Mouse (Mus musculus) hindbrain, postnatal 0 days (tissue): ENCODE measurements at regions not wholly inside any gene's neighbourhood (a gene's known extent, or its start where the extent isn't known, plus 50 kb on each side); places are given as distances from the start of the nearest gene placed in this dataset.

Source experiments
- ATAC-seq: fragments of 200-750 bp; cut with Nextera tagmentation; 2 replicates; pipeline ENCODE4 v1.8.0; 2017; ENCODE audit warnings: mild to moderate bottlenecking, moderate TSS enrichment, moderate library complexity
- DNase-seq: peaks from one replicate; pipeline ENCODE4 v3.0.0-alpha.2; 2015; ENCODE audit warnings: low spot score
- H3K27ac ChIP-seq: fragments of 300-500 bp; sonication (generic); 2 replicates; pipeline ENCODE4 v1.5.1; 2014; ENCODE audit warnings: mild to moderate bottlenecking
- H3K27me3 ChIP-seq: fragments of 300-500 bp; sonication (generic); 2 replicates; pipeline ENCODE4 v1.6.1; 2014; ENCODE audit warnings: low read length, mixed read lengths; ENCODE audit not compliant: insufficient read depth
- H3K36me3 ChIP-seq: fragments of 300-500 bp; sonication (generic); 2 replicates; pipeline ENCODE4 v1.6.1; 2014; ENCODE audit warnings: low read length, mixed read lengths; ENCODE audit not compliant: insufficient read depth
- H3K4me1 ChIP-seq: fragments of 300-500 bp; sonication (generic); 2 replicates; pipeline ENCODE4 v1.6.1; 2014; ENCODE audit warnings: antibody characterized with exemption, low read length, mixed read lengths; ENCODE audit not compliant: insufficient read depth
- H3K4me2 ChIP-seq: fragments of 300-500 bp; sonication (generic); 2 replicates; pipeline ENCODE4 v1.6.1; 2014; ENCODE audit warnings: low read depth, mild to moderate bottlenecking, low read length, moderate library complexity, mixed read lengths
- H3K4me3 ChIP-seq: fragments of 300-500 bp; sonication (generic); 2 replicates; pipeline ENCODE4 v1.5.1; 2014; ENCODE audit warnings: low read length
- H3K9ac ChIP-seq: fragments of 300-500 bp; sonication (generic); replicated peaks from 2 replicates; pipeline ENCODE4 v1.6.1; 2014; ENCODE audit warnings: mild to moderate bottlenecking, low read length, moderate library complexity, mixed read lengths
- H3K9me3 ChIP-seq: fragments of 300-500 bp; sonication (generic); 2 replicates; pipeline ENCODE4 v1.6.1; 2016; ENCODE audit warnings: low read length, mixed read lengths
- CTCF ChIP-seq: IDR thresholded peaks from 2 replicates; pipeline ENCODE4 v1.5.1; 2016; ENCODE audit warnings: antibody characterized with exemption, control low read depth, low read depth
- WGBS: fragments of 180-500 bp; shearing (Covaris S2); extraction: QIAGEN DNeasy Blood & Tissue Kit; methylation state at CpG from one replicate; pipeline ENCODE4 v1.1.7; 2014; 5-methylcytosine and 5-hydroxymethylcytosine counted together

GRCm38 (mm10) chr5:67544028-67544589 lies 63.6 kb upstream of the Shisa3 start:
- H3K4me3 ChIP-seq: no peak overlapping the region
- no peak for ATAC-seq
- no peak for TF ChIP-seq CTCF

GRCm38 (mm10) chr5:67550257-67550656 lies 57.4 kb upstream of the Shisa3 start:
- no peak overlapping the region for H3K4me2 ChIP-seq
- no peak for DNase-seq

More at GRCm38 (mm10) chr5:67544028-67544589, 63.6 kb upstream of the Shisa3 start:
- no peak overlapping the region for H3K27ac ChIP-seq
- no peak for DNase-seq
- 85% methylated on average over 9 of the region's 9 CpGs for WGBS
- no peaks in the 10 kb centered on the region for H3K9me3 ChIP-seq
- H3K4me1 ChIP-seq: no peaks in the 10 kb centered on the region
- no peaks in the 10 kb centered on the region for H3K27me3 ChIP-seq
- H3K36me3 ChIP-seq: no peaks in the 10 kb centered on the region
- no peak overlapping the region for H3K4me2 ChIP-seq
- H3K9ac ChIP-seq: no peak overlapping the region

GRCm38 (mm10) chr5:67551668-67552390 lies 55.9 kb upstream of the Shisa3 start:
- H3K9ac ChIP-seq: no peak overlapping the region
- H3K27ac ChIP-seq: no peak overlapping the region
- DNase-seq (no peak), ATAC-seq (no peak)
- H3K27me3 ChIP-seq: no peaks in the 10 kb centered on the region
- no peaks in the 10 kb centered on the region for H3K9me3 ChIP-seq
- no peaks in the 10 kb centered on the region for H3K4me1 ChIP-seq
- H3K36me3 ChIP-seq: no peaks in the 10 kb centered on the region
- no peak overlapping the region for H3K4me2 ChIP-seq
- no peak overlapping the region for H3K4me3 ChIP-seq
- 77% methylated on average over 6 of the region's 6 CpGs for WGBS
- TF ChIP-seq CTCF: no peak

More at GRCm38 (mm10) chr5:67550257-67550656, 57.4 kb upstream of the Shisa3 start:
- no peak for ATAC-seq
- TF ChIP-seq CTCF: no peak
- Histone ChIP-seq H3K4me3 (no peak overlapping the region), H3K36me3 (no peaks in the 10 kb centered on the region), H3K27me3 (no peaks in the 10 kb centered on the region), H3K9me3 (no peaks in the 10 kb centered on the region), H3K4me1 (no peaks in the 10 kb centered on the region), H3K27ac (no peak overlapping the region), H3K9ac (no peak overlapping the region)
- 93% methylated on average over 6 of the region's 6 CpGs for WGBS

- WGBS: 94% methylated on average over 2 of the region's 2 CpGs
- DNase-seq (no peak), ATAC-seq (no peak)
- H3K4me1 ChIP-seq: no peaks in the 10 kb centered on the region
- H3K9me3 ChIP-seq: no peaks in the 10 kb centered on the region
- H3K27ac ChIP-seq: no peak overlapping the region
- no peak for TF ChIP-seq CTCF
- no peak overlapping the region for H3K9ac ChIP-seq
- H3K4me3 ChIP-seq: no peak overlapping the region
- no peaks in the 10 kb centered on the region for H3K36me3 ChIP-seq
- no peak overlapping the region for H3K4me2 ChIP-seq
- no peaks in the 10 kb centered on the region for H3K27me3 ChIP-seq
Measured at GRCm38 (mm10) chr5:67552865-67553264, 54.8 kb upstream of the Shisa3 start.
